Mouse (Mus musculus): Measurements from ENCODE around the gene Irf1. TPM values are rescaled to one million over a fixed set of nuclear protein-coding genes. Genes with fewer than 3 reads are reported as not detected.

Irf1 gene
- polyA plus RNA-seq, 1 experiment = 3.4 TPM

DNA sequence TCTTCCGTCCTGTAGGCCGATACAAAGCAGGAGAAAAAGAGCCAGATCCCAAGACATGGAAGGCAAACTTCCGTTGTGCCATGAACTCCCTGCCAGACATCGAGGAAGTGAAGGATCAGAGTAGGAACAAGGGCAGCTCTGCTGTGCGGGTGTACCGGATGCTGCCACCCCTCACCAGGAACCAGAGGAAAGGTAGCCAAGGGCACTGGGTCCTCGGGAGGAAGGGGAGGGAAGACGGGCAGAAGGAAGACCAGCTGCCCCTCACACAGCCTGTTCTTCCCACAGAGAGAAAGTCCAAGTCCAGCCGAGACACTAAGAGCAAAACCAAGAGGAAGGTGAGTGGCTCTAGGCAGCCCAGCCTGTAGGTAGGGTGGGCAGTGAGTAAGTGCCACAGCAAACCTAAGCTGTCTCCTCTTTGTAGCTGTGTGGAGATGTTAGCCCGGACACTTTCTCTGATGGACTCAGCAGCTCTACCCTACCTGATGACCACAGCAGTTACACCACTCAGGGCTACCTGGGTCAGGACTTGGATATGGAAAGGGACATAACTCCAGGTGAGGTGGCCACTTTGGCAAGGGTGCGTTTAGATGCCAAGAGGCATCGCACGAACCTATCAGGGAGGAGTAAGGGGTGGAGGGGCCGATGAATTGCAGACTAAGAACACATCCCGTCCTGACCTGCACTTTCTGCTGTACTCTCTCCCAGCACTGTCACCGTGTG, 4.0 kb downstream of the Irf1 start:
- TF ChIP-seq POLR2A (IDR thresholded peaks at IDR 0.05; ENCODE audit: borderline replicate concordance, extremely low read depth, insufficient read depth, insufficient read length, poor library complexity, severe bottlenecking) = no peak
- no peak for TF ChIP-seq CTCF (IDR thresholded peaks at IDR 0.05; ENCODE audit: borderline replicate concordance, extremely low read depth, insufficient read depth, insufficient read length)
- no peak for DNase-seq (ENCODE audit: low read depth)

DNA sequence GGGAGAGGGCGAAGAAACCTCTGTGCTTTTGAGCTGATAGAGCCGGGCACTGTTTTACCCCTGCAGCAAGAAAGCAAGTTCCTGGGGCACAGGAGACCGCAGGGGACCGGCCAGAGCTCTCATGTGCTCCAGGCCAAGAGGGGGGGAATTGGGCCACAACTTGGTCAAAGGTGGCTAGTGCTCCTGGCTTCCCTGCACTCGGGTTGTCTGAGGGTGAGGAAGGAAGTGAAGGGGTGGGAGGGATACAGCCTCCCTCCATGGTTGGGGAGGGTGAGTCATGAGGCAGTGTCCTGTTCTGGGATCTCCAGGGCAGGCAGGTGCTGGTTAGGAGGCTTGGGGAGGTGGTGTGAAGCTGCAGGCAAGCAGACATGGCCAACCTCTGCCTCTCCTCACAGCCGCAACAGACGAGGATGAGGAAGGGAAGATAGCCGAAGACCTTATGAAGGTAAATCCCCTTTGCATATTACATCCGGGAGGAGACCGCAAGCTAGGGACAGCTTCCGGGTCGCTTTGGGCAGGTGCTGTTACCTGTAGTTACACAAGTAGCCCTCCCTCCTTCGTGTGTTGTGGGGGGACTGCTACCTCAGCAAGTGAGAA, 4.9 kb downstream of the Irf1 start:
- no peak for TF ChIP-seq POLR2A (IDR thresholded peaks at IDR 0.05; ENCODE audit: borderline replicate concordance, extremely low read depth, insufficient read depth, insufficient read length, poor library complexity, severe bottlenecking)
- no peak for TF ChIP-seq CTCF (IDR thresholded peaks at IDR 0.05; ENCODE audit: borderline replicate concordance, extremely low read depth, insufficient read depth, insufficient read length)
- no peak for DNase-seq (ENCODE audit: low read depth)

DNA sequence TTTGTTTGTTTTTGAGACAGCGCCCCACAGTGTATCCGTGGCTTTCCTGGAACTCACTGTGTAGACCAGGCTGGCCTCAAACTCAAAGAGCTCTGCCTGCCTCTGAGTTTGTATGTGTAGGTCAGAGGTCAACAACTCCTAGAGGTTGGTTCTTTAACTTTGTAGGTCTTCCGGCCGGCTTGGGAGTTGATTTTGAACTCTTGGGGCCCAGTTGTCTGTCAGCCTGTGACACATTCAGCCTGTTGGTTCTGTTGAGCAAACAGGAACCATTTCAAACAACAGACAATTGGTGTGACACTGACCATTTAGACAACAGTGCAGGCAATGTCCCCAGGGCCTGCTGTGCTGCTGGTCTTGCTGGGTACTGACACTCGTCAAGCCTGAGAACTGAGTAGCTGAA, 7.9 kb downstream of the Irf1 start:
- no peak for TF ChIP-seq CTCF (IDR thresholded peaks at IDR 0.05; ENCODE audit: borderline replicate concordance, extremely low read depth, insufficient read depth, insufficient read length)
- TF ChIP-seq POLR2A (IDR thresholded peaks at IDR 0.05; ENCODE audit: borderline replicate concordance, extremely low read depth, insufficient read depth, insufficient read length, poor library complexity, severe bottlenecking) = no peak
- DNase-seq (ENCODE audit: low read depth) = no peak

DNA sequence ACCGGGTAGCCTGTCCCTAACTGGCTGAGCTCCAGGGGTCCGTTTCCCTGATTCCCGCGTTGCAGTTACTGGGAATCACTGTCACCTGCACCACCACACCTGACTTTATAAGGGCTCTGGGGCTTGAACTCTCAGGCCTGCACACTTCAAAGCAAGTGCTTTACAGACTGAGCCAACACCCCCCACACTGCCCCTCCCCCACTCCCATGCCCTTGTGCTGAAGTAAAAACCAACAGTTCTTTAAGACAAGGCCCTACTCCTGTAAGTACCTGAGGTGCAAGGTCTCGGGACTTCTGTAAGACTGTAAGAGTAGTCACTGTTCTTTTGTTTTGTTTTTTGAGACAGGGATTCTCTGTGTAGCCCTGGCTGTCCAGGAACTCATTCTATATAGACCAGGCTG, 8.6 kb downstream of the Irf1 start:
- TF ChIP-seq POLR2A (IDR thresholded peaks at IDR 0.05; ENCODE audit: borderline replicate concordance, extremely low read depth, insufficient read depth, insufficient read length, poor library complexity, severe bottlenecking) (no peak), CTCF (IDR thresholded peaks at IDR 0.05; ENCODE audit: borderline replicate concordance, extremely low read depth, insufficient read depth, insufficient read length) (no peak)
- DNase-seq (ENCODE audit: low read depth) = no peak

DNA sequence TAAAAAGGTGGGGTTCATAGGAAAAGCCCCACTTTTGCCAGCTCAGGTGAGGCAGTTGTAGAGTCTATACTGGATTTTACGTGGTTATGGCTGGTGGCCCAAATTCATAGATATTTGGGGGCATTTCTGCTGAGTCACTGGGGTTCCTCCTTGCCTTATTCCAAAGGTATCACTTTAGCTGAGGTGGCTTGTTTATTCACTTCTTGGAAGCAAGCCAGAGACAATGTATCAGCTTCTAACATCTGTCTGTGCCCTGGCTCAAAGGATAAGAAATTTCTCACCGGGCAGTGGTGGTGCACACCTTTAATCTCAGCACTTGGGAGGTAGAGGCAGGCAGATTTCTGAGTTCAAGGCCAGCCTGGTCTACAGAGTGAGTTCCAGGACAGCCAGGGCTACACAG, 10.0 kb downstream of the Irf1 start:
- TF ChIP-seq CTCF (IDR thresholded peaks at IDR 0.05; ENCODE audit: borderline replicate concordance, extremely low read depth, insufficient read depth, insufficient read length) (no peak), POLR2A (IDR thresholded peaks at IDR 0.05; ENCODE audit: borderline replicate concordance, extremely low read depth, insufficient read depth, insufficient read length, poor library complexity, severe bottlenecking) (no peak)
- no peak for DNase-seq (ENCODE audit: low read depth)

DNA sequence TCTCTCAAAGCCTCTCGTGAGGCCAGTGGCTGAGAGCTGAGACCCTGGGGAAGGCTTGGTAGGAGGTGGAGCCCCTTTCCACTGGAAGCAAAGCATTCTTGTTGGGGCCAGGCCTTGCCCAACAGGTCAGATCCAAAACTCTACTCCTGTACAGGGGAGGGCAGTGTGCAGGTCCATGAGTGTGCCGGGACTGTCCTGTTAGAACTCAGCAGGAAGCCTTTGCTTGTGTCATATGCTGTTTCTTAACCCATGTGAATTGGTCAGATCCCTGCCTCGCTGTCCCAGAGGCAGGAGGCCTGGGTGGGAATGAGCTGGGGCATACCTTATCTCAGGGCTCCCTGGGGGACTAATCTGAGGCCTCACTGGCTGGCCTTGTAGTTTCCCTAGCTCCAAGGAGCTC, 10.4 kb downstream of the Irf1 start:
- DNase-seq (ENCODE audit: low read depth) = no peak
- TF ChIP-seq CTCF (IDR thresholded peaks at IDR 0.05; ENCODE audit: borderline replicate concordance, extremely low read depth, insufficient read depth, insufficient read length) (no peak), POLR2A (IDR thresholded peaks at IDR 0.05; ENCODE audit: borderline replicate concordance, extremely low read depth, insufficient read depth, insufficient read length, poor library complexity, severe bottlenecking) (no peak)

DNA sequence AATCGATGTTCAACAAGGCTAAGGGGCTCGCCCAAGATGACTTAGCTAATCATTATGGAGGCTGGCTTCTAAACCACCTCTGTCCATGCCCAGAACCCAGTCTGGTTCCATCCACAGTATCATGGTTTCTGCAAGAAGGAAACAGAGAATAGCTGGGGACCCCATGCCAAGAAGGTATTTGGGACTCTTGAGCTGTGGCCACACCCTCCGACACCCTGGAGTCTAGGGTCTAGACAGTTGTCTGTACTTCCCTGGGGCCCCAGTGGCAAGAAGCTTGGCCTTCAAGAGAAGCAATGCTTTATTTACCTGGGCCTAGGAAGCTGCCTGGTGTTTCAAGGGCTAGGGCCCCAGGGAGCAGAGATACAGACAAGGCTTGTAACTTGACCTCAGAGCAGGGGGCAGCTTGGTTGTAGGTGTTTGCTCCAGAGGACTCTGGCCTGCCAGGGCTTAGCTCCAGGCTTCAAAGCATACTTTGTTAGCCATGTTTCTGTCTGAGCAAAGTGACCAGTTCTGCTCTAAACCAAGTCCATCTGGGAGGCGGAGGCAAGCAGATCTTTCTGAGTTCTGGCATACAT, 11.5 kb downstream of the Irf1 start:
- DNase-seq (ENCODE audit: low read depth) = no peak

DNA sequence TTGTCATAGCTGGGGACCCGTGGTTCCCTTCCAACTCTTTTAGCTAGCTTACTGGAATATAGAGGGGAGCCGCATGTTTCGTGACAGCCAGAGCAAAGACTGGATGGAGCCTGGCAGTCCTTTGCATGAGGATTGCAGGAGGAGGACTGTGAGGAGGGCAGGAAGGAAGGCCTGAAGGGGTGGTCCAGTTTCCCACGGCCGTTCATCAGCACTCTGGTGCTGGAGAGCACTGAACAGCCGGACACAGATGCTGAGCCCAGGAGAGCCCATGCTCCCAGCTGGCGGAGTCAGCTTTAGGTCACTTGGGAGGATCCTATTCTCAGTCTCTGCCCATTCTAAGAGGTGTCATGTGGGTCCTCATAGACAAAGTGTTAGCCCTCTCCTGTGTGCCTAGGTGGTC, 12.2 kb downstream of the Irf1 start:
- no peak for TF ChIP-seq CTCF (IDR thresholded peaks at IDR 0.05; ENCODE audit: borderline replicate concordance, extremely low read depth, insufficient read depth, insufficient read length)
- no peak for TF ChIP-seq POLR2A (IDR thresholded peaks at IDR 0.05; ENCODE audit: borderline replicate concordance, extremely low read depth, insufficient read depth, insufficient read length, poor library complexity, severe bottlenecking)
- DNase-seq (ENCODE audit: low read depth) = no peak

More for the DNA sequence above, 11.5 kb downstream of the Irf1 start:
- TF ChIP-seq POLR2A (IDR thresholded peaks at IDR 0.05; ENCODE audit: borderline replicate concordance, extremely low read depth, insufficient read depth, insufficient read length, poor library complexity, severe bottlenecking) = no peak
- no peak for TF ChIP-seq CTCF (IDR thresholded peaks at IDR 0.05; ENCODE audit: borderline replicate concordance, extremely low read depth, insufficient read depth, insufficient read length)

DNA sequence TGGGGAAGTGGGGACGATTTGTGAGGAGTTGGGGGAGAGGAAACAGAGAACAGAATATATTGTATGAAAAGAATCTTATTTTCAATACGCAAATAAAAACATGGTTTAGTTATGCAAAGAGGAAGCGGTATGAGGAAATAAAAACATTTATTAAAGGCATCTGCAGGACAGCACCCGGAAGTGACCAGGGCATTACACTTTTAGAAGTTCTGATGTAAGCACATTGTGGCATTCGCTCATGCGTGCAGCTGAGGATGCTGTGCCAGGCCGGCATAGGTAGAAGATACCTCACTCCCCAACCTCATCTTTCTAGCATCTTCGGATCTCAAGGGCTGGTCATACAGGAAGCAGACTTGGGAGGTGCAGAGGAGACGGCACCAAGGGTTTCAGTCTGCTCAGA, 13.5 kb downstream of the Irf1 start:
- TF ChIP-seq CTCF (IDR thresholded peaks at IDR 0.05; ENCODE audit: borderline replicate concordance, extremely low read depth, insufficient read depth, insufficient read length) = no peak
- no peak for TF ChIP-seq POLR2A (IDR thresholded peaks at IDR 0.05; ENCODE audit: borderline replicate concordance, extremely low read depth, insufficient read depth, insufficient read length, poor library complexity, severe bottlenecking)
- no peak for DNase-seq (ENCODE audit: low read depth)

DNA sequence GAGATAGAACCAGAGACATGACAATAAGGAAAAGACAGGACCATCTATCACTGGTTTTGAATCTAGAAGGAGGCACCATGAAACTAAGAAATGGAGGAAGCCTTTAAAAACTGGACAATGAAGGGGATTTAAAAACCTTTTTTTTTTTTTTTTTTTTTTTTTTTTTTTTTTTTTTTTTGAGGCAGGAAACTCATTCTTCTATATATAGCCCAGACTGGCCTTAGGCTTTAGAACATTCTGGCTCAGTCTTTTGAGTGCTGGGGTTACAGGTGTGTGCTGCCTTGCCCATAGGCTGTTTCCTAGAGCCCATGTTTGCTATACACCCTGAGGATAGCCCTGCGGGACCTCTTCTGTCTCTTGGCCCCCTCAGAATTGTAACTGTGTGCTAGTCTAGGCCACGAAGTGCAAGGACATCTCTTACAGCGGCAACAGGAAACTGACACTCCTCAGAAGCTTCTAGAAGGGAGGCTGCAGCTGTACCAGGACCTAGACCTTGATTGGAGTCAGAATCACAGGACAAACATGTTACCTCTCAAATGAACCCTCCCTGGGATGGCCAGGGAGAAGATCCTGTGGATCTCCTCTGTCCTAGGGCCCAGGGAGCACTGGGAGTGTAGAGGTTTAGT, 15.6 kb downstream of the Irf1 start:
- TF ChIP-seq CTCF (IDR thresholded peaks at IDR 0.05; ENCODE audit: borderline replicate concordance, extremely low read depth, insufficient read depth, insufficient read length) (no peak), POLR2A (IDR thresholded peaks at IDR 0.05; ENCODE audit: borderline replicate concordance, extremely low read depth, insufficient read depth, insufficient read length, poor library complexity, severe bottlenecking) (no peak)
- DNase-seq (ENCODE audit: low read depth) = no peak
